Mouse (Mus musculus): ENCODE data around the gene Tcf12. TPM values are rescaled to one million over a fixed set of nuclear protein-coding genes. Genes with fewer than 3 reads are reported as not detected.

The Tcf12 gene
- polyA plus RNA-seq, 2 experiments = 8.8 to 12.1 TPM

- 67% methylated on average over 4 of the region's 4 CpGs for WGBS (ENCODE audit: insufficient replicate concordance)
- TF ChIP-seq CTCF (IDR thresholded peaks at IDR 0.05; ENCODE audit: low read depth) = no peak
- no peak for TF ChIP-seq EP300 (IDR thresholded peaks at IDR 0.05; ENCODE audit: low read depth)
- ATAC-seq (ENCODE audit: insufficient read depth) = no peak
Observed at GRCm38 (mm10) chr9:72129884-72130283, 18.2 kb upstream of the Tcf12 start.

GRCm38 (mm10) chr9:72125442-72125841 is 13.8 kb upstream of the Tcf12 start:
- ATAC-seq (ENCODE audit: insufficient read depth) (no peak), DNase-seq (ENCODE audit: low read depth in 3 of 3, low spot score in 3 of 3) (no peak)
- WGBS (ENCODE audit: insufficient replicate concordance) = 76% methylated on average over 1 of the region's 1 CpGs
- no peak for TF ChIP-seq CTCF (IDR thresholded peaks at IDR 0.05; ENCODE audit: low read depth)
- TF ChIP-seq EP300 (IDR thresholded peaks at IDR 0.05; ENCODE audit: low read depth) = no peak
- Histone ChIP-seq H3K9me3 (ENCODE audit: control insufficient read depth, low read length) (no peaks in the 10 kb centered on the region), H3K36me3 (replicated peaks; ENCODE audit: control insufficient read depth, insufficient read depth, low read depth) (no peaks in the 10 kb centered on the region), H3K4me3 (ENCODE audit: insufficient read depth in 1 of 2, low read depth in 2 of 2, low read length in 2 of 2) (no peak overlapping the region), H3K27ac (no peak overlapping the region), H3K4me1 (replicated peaks; ENCODE audit: control insufficient read depth in 2 of 2, insufficient read depth in 2 of 2, low read length in 1 of 2) (no peaks in the 10 kb centered on the region), H3K9ac (replicated peaks) (no peak overlapping the region), H3K4me2 (ENCODE audit: low read depth) (no peak overlapping the region), H3K27me3 (ENCODE audit: control insufficient read depth, insufficient read depth, low read length) (no peaks in the 10 kb centered on the region)

More at GRCm38 (mm10) chr9:72129884-72130283, 18.2 kb upstream of the Tcf12 start:
- Histone ChIP-seq H3K4me1 (replicated peaks; ENCODE audit: control insufficient read depth in 2 of 2, insufficient read depth in 2 of 2, low read length in 1 of 2) (peaks cover 9% of the 10 kb centered on the region in 2 experiments), H3K9me3 (ENCODE audit: control insufficient read depth, low read length) (no peaks in the 10 kb centered on the region), H3K4me2 (ENCODE audit: low read depth) (no peak overlapping the region), H3K9ac (replicated peaks) (no peak overlapping the region), H3K27me3 (ENCODE audit: control insufficient read depth, insufficient read depth, low read length) (no peaks in the 10 kb centered on the region), H3K27ac (no peak overlapping the region), H3K36me3 (replicated peaks; ENCODE audit: control insufficient read depth, insufficient read depth, low read depth) (no peaks in the 10 kb centered on the region), H3K4me3 (ENCODE audit: insufficient read depth in 1 of 2, low read depth in 2 of 2, low read length in 2 of 2) (no peak overlapping the region)
- no peak for DNase-seq (ENCODE audit: low read depth in 3 of 3, low spot score in 3 of 3)

- H3K27ac ChIP-seq = no peak overlapping the region
- TF ChIP-seq EP300 (IDR thresholded peaks at IDR 0.05; ENCODE audit: low read depth) (no peak), CTCF (IDR thresholded peaks at IDR 0.05; ENCODE audit: low read depth) (no peak)
- no peak for ATAC-seq (ENCODE audit: insufficient read depth)
Observed at GRCm38 (mm10) chr9:72118490-72118889, 6.8 kb upstream of the Tcf12 start.

GRCm38 (mm10) chr9:72111004-72111621 is 558 bp downstream of the Tcf12 start:
- H3K27me3 ChIP-seq (ENCODE audit: control insufficient read depth, insufficient read depth, low read length) = no peaks in the 10 kb centered on the region; the same call in 1 of the 2 replicates
- H3K9ac ChIP-seq (replicated peaks) = peak overlapping the region; percentile 97
- peak overlapping the region; percentile 80 to 98 for H3K4me3 ChIP-seq (ENCODE audit: insufficient read depth in 1 of 2, low read depth in 2 of 2, low read length in 2 of 2)
- DNase-seq (ENCODE audit: low read depth in 3 of 3, low spot score in 3 of 3) (no peak), ATAC-seq (ENCODE audit: insufficient read depth) (peak; percentile 79)
- peak overlapping the region; percentile 85 for H3K4me2 ChIP-seq (ENCODE audit: low read depth)
- peak overlapping the region; percentile 58 for H3K27ac ChIP-seq
- no peaks in the 10 kb centered on the region; the same call in 1 of the 2 replicates for H3K36me3 ChIP-seq (replicated peaks; ENCODE audit: control insufficient read depth, insufficient read depth, low read depth)
- H3K4me1 ChIP-seq (replicated peaks; ENCODE audit: control insufficient read depth in 2 of 2, insufficient read depth in 2 of 2, low read length in 1 of 2) = peaks cover 0 to 3% of the 10 kb centered on the region in 2 experiments; a peak in 1 of 4 replicates
- WGBS (ENCODE audit: insufficient replicate concordance) = under 1% methylated on average over 69 of the region's 90 CpGs
- H3K9me3 ChIP-seq (ENCODE audit: control insufficient read depth, low read length) = no peaks in the 10 kb centered on the region
- TF ChIP-seq CTCF (IDR thresholded peaks at IDR 0.05; ENCODE audit: low read depth) = no peak
- no peak for TF ChIP-seq EP300 (IDR thresholded peaks at IDR 0.05; ENCODE audit: low read depth)

More at GRCm38 (mm10) chr9:72118490-72118889, 6.8 kb upstream of the Tcf12 start:
- H3K27me3 ChIP-seq (ENCODE audit: control insufficient read depth, insufficient read depth, low read length) = no peaks in the 10 kb centered on the region
- no peaks in the 10 kb centered on the region for H3K9me3 ChIP-seq (ENCODE audit: control insufficient read depth, low read length)
- no peaks in the 10 kb centered on the region for H3K36me3 ChIP-seq (replicated peaks; ENCODE audit: control insufficient read depth, insufficient read depth, low read depth)
- H3K4me1 ChIP-seq (replicated peaks; ENCODE audit: control insufficient read depth in 2 of 2, insufficient read depth in 2 of 2, low read length in 1 of 2) = no peaks in the 10 kb centered on the region
- no peak for DNase-seq (ENCODE audit: low read depth in 3 of 3, low spot score in 3 of 3)
- no peak overlapping the region for H3K4me3 ChIP-seq (ENCODE audit: insufficient read depth in 1 of 2, low read depth in 2 of 2, low read length in 2 of 2)
- no peak overlapping the region for H3K9ac ChIP-seq (replicated peaks)
- H3K4me2 ChIP-seq (ENCODE audit: low read depth) = no peak overlapping the region

GRCm38 (mm10) chr9:72110627-72111003 is 1.1 kb downstream of the Tcf12 start:
- no peaks in the 10 kb centered on the region; the same call in 1 of the 2 replicates for H3K27me3 ChIP-seq (ENCODE audit: control insufficient read depth, insufficient read depth, low read length)
- peak overlapping the region; percentile 80 to 98 for H3K4me3 ChIP-seq (ENCODE audit: insufficient read depth in 1 of 2, low read depth in 2 of 2, low read length in 2 of 2)
- no peaks in the 10 kb centered on the region; the same call in 1 of the 2 replicates for H3K36me3 ChIP-seq (replicated peaks; ENCODE audit: control insufficient read depth, insufficient read depth, low read depth)
- ATAC-seq (ENCODE audit: insufficient read depth) (peak; percentile 26; the same call in 1 of the 2 replicates), DNase-seq (ENCODE audit: low read depth in 3 of 3, low spot score in 3 of 3) (no peak)
- whole genome bisulfite sequencing (ENCODE audit: insufficient replicate concordance) = 1% methylated on average over 23 of the region's 23 CpGs
- H3K27ac ChIP-seq = no peak overlapping the region; the same call in 1 of the 2 replicates
- H3K9me3 ChIP-seq (ENCODE audit: control insufficient read depth, low read length) = no peaks in the 10 kb centered on the region
- H3K4me1 ChIP-seq (replicated peaks; ENCODE audit: control insufficient read depth in 2 of 2, insufficient read depth in 2 of 2, low read length in 1 of 2) = peaks cover 0 to 3% of the 10 kb centered on the region in 2 experiments; a peak in 1 of 4 replicates
- peak overlapping the region; percentile 97 for H3K9ac ChIP-seq (replicated peaks)
- H3K4me2 ChIP-seq (ENCODE audit: low read depth) = peak overlapping the region; percentile 85
- TF ChIP-seq CTCF (IDR thresholded peaks at IDR 0.05; ENCODE audit: low read depth) = no peak
- no peak for TF ChIP-seq EP300 (IDR thresholded peaks at IDR 0.05; ENCODE audit: low read depth)
